Mouse (Mus musculus) brain, embryonic 14.5 days (tissue): Measurements from ENCODE around the gene Wdr95. TPM values are rescaled to one million over a fixed set of nuclear protein-coding genes. Genes with fewer than 3 reads are reported as not detected.

Experiments used
- DNase-seq: peaks from one replicate; pipeline ENCODE4 v3.0.0-alpha.2; 2011; ENCODE audit warnings: low read depth
- CTCF ChIP-seq: fragments of 200-500 bp; IDR thresholded peaks from 2 replicates; pipeline ENCODE4 v1.5.1; 2012; ENCODE audit warnings: inconsistent platforms, mild to moderate bottlenecking, moderate library complexity, borderline replicate concordance; ENCODE audit not compliant: insufficient read depth, insufficient read length; ENCODE audit errors: extremely low read depth
- POLR2A ChIP-seq: fragments of 200-500 bp; IDR thresholded peaks from 2 replicates; pipeline ENCODE4 v1.6.1; 2012; ENCODE audit warnings: mild to moderate bottlenecking, inconsistent platforms, borderline replicate concordance; ENCODE audit not compliant: poor library complexity, insufficient read depth, insufficient read length, severe bottlenecking; ENCODE audit errors: extremely low read depth
- polyA plus RNA-seq: library from polyadenylated mRNA; depleted of rRNA; stranded (reverse); fragments of >200 nt; gene quantifications from 2 replicates; pipeline ENCODE4 v1.2.3, GENCODE M21; 2012

Gene Wdr95
- polyA plus RNA-seq, 1 experiment = 0.37 TPM

GRCm38 (mm10) chr5:149617776-149618425 is 89.4 kb downstream of the Wdr95 start:
- no peak for DNase-seq
- no peak for TF ChIP-seq CTCF
- TF ChIP-seq POLR2A = no peak

DNA sequence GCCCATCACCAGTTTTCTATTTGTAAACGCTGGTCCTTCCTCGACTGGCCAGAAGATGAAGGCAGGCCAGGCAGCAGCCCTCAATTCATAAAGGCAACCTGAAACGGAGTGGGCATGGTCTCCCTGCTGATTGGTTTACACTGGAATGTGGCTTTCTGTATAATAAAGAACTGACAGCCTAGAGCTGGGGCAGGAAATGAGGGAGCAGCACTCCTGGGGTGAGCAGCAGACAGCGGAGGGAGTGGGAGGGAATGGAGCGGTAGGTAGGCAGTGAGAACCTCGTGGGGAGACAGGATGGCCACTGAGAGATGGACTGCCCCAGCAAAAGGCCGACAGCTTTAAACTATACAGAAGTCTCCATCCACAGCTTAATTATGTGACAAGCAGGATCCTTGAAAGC is 93.7 kb downstream of the Wdr95 start:
- TF ChIP-seq POLR2A = no peak
- TF ChIP-seq CTCF = no peak
- DNase-seq = no peak

DNA sequence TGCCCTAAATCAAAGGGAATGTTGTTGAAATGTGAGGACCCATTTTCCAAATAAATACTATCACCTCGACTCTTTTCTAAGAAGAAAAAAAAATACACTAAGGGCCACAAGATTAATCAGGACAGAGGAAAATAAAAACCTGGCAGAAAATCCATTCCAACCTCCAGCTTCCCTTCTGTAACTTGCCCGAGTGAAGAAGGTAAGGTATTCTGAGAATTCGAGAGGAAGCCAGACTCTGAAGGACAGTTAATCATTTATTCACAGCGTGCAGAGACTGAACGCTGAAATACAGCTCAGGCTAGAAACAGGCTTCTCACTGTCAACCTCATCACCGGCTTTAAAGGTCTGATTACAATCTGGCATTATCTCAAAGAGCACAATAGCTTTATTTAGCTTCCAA is 94.2 kb downstream of the Wdr95 start:
- DNase-seq = no peak
- TF ChIP-seq POLR2A (no peak), CTCF (no peak)

GRCm38 (mm10) chr5:149623815-149624675 is 95.6 kb downstream of the Wdr95 start:
- TF ChIP-seq CTCF = no peak
- no peak for TF ChIP-seq POLR2A
- DNase-seq = no peak

DNA sequence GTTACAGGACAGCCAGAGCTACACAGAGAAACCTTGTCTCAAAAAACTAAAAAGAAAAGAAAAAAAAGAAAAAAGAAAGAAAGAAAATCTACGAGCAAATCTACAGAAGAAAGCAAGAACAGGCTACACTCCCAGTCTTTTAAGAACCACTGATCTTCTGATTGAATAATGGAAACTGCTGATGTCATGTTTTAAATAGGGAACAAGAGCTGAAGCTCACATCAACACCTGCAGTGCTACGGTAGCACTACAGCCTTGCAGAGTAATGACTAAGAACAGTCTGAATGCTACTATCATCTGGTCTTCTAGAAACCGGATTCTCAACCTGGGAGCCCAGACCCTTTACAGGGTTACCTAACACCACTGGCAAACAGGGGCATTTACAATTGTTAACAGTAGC is 97.1 kb downstream of the Wdr95 start:
- DNase-seq = no peak
- no peak for TF ChIP-seq CTCF
- TF ChIP-seq POLR2A = no peak

DNA sequence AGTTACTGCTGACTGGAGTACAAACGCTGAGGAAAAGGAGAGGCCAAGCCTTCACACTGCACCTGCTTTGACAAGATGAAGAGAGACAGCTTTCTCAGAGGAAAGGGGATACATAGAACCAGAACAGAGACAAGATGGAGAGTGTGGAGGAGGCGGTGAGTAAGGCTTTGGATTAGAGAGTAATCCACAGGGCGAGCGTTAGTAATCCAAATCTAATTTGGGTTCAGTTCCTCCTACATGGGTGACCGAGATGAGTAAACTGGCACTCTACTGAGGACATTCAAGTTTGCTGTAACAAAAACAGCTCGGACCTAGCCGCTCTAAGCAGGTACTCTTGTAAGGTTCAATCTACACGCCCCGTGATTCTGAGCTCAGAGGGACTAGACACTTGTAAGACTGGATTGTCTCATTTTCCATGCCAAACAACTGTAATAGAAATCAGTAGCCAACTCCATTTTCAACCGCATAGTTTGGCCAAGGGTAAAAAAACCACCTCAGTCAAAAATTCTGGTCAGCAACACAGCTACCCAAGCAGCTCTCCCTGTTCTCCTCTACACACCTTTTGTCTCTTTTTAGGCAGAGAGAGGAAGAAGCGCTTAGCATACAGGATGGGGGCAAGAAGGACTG is 106.0 kb downstream of the Wdr95 start:
- peak; percentile 23 for DNase-seq
- TF ChIP-seq POLR2A (no peak), CTCF (no peak)

DNA sequence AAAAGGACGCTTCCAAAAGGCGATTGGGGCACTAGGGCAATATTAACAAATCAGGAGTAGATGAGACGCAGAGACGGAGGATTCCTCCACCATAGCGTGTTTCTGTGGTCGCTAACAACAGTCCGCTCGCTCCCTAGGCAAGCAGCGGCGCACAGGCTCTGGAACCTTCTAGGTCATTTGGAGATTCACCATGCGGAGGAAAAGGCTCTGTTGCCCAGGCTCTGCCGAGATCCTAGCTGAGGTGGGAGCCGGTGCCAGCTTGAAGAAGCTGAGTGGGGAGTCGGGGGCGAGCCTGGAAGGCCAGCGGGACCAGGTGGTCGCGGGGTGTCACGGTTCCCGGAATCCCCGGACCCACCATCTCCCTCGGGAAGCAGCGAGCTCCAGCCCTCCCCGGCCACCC is 107.1 kb downstream of the Wdr95 start:
- peak; percentile 54 for DNase-seq
- TF ChIP-seq POLR2A (no peak), CTCF (no peak)

- TF ChIP-seq POLR2A (peak; percentile 64; the same call in 1 of the 2 replicates), CTCF (no peak)
- DNase-seq = peak; percentile 100
Measured at GRCm38 (mm10) chr5:149636075-149636920, 107.8 kb downstream of the Wdr95 start, which contains the start of gene Hsph1. TSS of gene Hsph1 (minus strand) at chr5:149636376.

GRCm38 (mm10) chr5:149637306-149637705 is 108.8 kb downstream of the Wdr95 start:
- TF ChIP-seq CTCF (no peak), POLR2A (no peak)
- peak; percentile 49 for DNase-seq

GRCm38 (mm10) chr5:149641277-149641892 is 112.9 kb downstream of the Wdr95 start:
- no peak for DNase-seq

GRCm38 (mm10) chr5:149642366-149642765 is 113.9 kb downstream of the Wdr95 start:
- no peak for DNase-seq

More at GRCm38 (mm10) chr5:149641277-149641892, 112.9 kb downstream of the Wdr95 start:
- TF ChIP-seq POLR2A (no peak), CTCF (no peak)

More at GRCm38 (mm10) chr5:149642366-149642765, 113.9 kb downstream of the Wdr95 start:
- TF ChIP-seq POLR2A (no peak), CTCF (peak; percentile 52; the same call in 1 of the 2 replicates)
